Mouse (Mus musculus): Measurements from ENCODE around the gene Lsm10. TPM values are rescaled to one million over a fixed set of nuclear protein-coding genes. Genes with fewer than 3 reads are reported as not detected.

Lsm10 gene
- 46.7 and 48.0 TPM in 2 replicates for polyA plus RNA-seq (2015; fragmentation: Nextera tagmentation; extraction: Ambion mirVana)

- peak; percentile 99 for ATAC-seq (ENCODE audit: insufficient read depth, low FRiP score, low read depth)
- Histone ChIP-seq H3K36me3 (no peaks in the 10 kb centered on the region), H3K4me1 (peaks cover 13% of the 10 kb centered on the region; the same call in 1 of the 2 replicates)
Measured at GRCm38 (mm10) chr4:126096464-126097111, at the start of gene Lsm10. Gene Lsm10 (plus strand): TSS chr4:126096623.

GRCm38 (mm10) chr4:126046851-126047585 lies 49.4 kb upstream of the Lsm10 start, which contains the start of gene Mrps15:
Gene Mrps15 (plus strand): TSS chr4:126046925.
- Histone ChIP-seq H3K4me1 (peaks cover 11% of the 10 kb centered on the region), H3K9me3 (no peaks in the 10 kb centered on the region), H3K27ac (peak within 1 kb of the TSS; percentile 75), H3K27me3 (replicated peaks) (no peaks in the 10 kb centered on the region), H3K4me2 (peak within 1 kb of the TSS; percentile 96), H3K36me3 (peaks cover 15% of the 10 kb centered on the region; the same call in 1 of the 2 replicates), H3K4me3 (replicated peaks) (peak within 1 kb of the TSS; percentile 89), H3K9ac (peak within 1 kb of the TSS; percentile 59)
- under 1% methylated on average over 56 of the region's 56 CpGs for WGBS
- peak; percentile 93 for ATAC-seq (ENCODE audit: insufficient read depth, low FRiP score, low read depth)

More at GRCm38 (mm10) chr4:126096464-126097111, at the start of gene Lsm10:
- no peaks in the 10 kb centered on the region for H3K27me3 ChIP-seq (replicated peaks)
- H3K9ac ChIP-seq: peak within 1 kb of the TSS; percentile 56; the same call in 1 of the 2 replicates
- WGBS: 2% methylated on average over 37 of the region's 37 CpGs
- H3K4me3 ChIP-seq (replicated peaks): peak within 1 kb of the TSS; percentile 76
- peak within 1 kb of the TSS; percentile 66 for H3K4me2 ChIP-seq
- H3K9me3 ChIP-seq: no peaks in the 10 kb centered on the region
- H3K27ac ChIP-seq: peak within 1 kb of the TSS; percentile 77

- Histone ChIP-seq H3K4me3 (replicated peaks) (no peak overlapping the region), H3K4me2 (no peak overlapping the region), H3K9me3 (no peaks in the 10 kb centered on the region), H3K36me3 (peaks cover 28% of the 10 kb centered on the region), H3K4me1 (peaks cover 11% of the 10 kb centered on the region), H3K27me3 (replicated peaks) (no peaks in the 10 kb centered on the region), H3K27ac (no peak overlapping the region), H3K9ac (no peak overlapping the region)
- ATAC-seq (ENCODE audit: insufficient read depth, low FRiP score, low read depth): no peak
- 77% methylated on average over 7 of the region's 7 CpGs for WGBS
Measured at GRCm38 (mm10) chr4:126051617-126052016, 44.8 kb upstream of the Lsm10 start.

GRCm38 (mm10) chr4:126057207-126058133 lies 39.0 kb upstream of the Lsm10 start:
- peaks cover 13% of the 10 kb centered on the region for H3K36me3 ChIP-seq
- H3K9me3 ChIP-seq: no peaks in the 10 kb centered on the region
- H3K4me3 ChIP-seq (replicated peaks): peak overlapping the region; percentile 75
- H3K9ac ChIP-seq: peak overlapping the region; percentile 45; the same call in 1 of the 2 replicates
- H3K4me1 ChIP-seq: peaks cover 14% of the 10 kb centered on the region
- H3K27ac ChIP-seq: peak overlapping the region; percentile 36; the same call in 1 of the 2 replicates
- H3K27me3 ChIP-seq (replicated peaks): no peaks in the 10 kb centered on the region
- WGBS: 12% methylated on average over 19 of the region's 19 CpGs
- ATAC-seq (ENCODE audit: insufficient read depth, low FRiP score, low read depth): no peak
- peak overlapping the region; percentile 94 for H3K4me2 ChIP-seq

GRCm38 (mm10) chr4:126058134-126058996 lies 38.1 kb upstream of the Lsm10 start, which contains the start of gene Oscp1:
Gene Oscp1 (plus strand): TSS chr4:126058565.
- peak within 1 kb of the TSS; percentile 36; the same call in 1 of the 2 replicates for H3K27ac ChIP-seq
- under 1% methylated on average over 57 of the region's 57 CpGs for WGBS

GRCm38 (mm10) chr4:126058997-126059362 lies 37.4 kb upstream of the Lsm10 start:
- peaks cover 8% of the 10 kb centered on the region for H3K36me3 ChIP-seq
- no peak for ATAC-seq (ENCODE audit: insufficient read depth, low FRiP score, low read depth)
- peak overlapping the region; percentile 75 for H3K4me3 ChIP-seq (replicated peaks)
- peaks cover 14% of the 10 kb centered on the region for H3K4me1 ChIP-seq
- H3K27me3 ChIP-seq (replicated peaks): no peaks in the 10 kb centered on the region
- H3K4me2 ChIP-seq: peak overlapping the region; percentile 94
- no peak overlapping the region for H3K27ac ChIP-seq
- no peaks in the 10 kb centered on the region for H3K9me3 ChIP-seq
- WGBS: 41% methylated on average over 9 of the region's 9 CpGs
- H3K9ac ChIP-seq: peak overlapping the region; percentile 46

More at GRCm38 (mm10) chr4:126058134-126058996, 38.1 kb upstream of the Lsm10 start, which contains the start of gene Oscp1:
- Histone ChIP-seq H3K4me2 (peak within 1 kb of the TSS; percentile 94), H3K9ac (peak within 1 kb of the TSS; percentile 46), H3K4me3 (replicated peaks) (peak within 1 kb of the TSS; percentile 75), H3K36me3 (peaks cover 11% of the 10 kb centered on the region), H3K27me3 (replicated peaks) (no peaks in the 10 kb centered on the region), H3K9me3 (no peaks in the 10 kb centered on the region), H3K4me1 (peaks cover 14% of the 10 kb centered on the region)
- peak; percentile 98 for ATAC-seq (ENCODE audit: insufficient read depth, low FRiP score, low read depth)

- no peak overlapping the region for H3K9ac ChIP-seq
- no peak overlapping the region for H3K4me2 ChIP-seq
- H3K27me3 ChIP-seq (replicated peaks): no peaks in the 10 kb centered on the region
- H3K4me1 ChIP-seq: peaks cover 6% of the 10 kb centered on the region
- no peak overlapping the region for H3K27ac ChIP-seq
- WGBS: 56% methylated on average over 1 of the region's 1 CpGs
- H3K4me3 ChIP-seq (replicated peaks): no peak overlapping the region
- no peak for ATAC-seq (ENCODE audit: insufficient read depth, low FRiP score, low read depth)
- H3K9me3 ChIP-seq: no peaks in the 10 kb centered on the region
- H3K36me3 ChIP-seq: no peaks in the 10 kb centered on the region
Measured at GRCm38 (mm10) chr4:126062856-126063255, 33.6 kb upstream of the Lsm10 start.

- H3K9me3 ChIP-seq: no peaks in the 10 kb centered on the region
Measured at GRCm38 (mm10) chr4:126065241-126065640, 31.2 kb upstream of the Lsm10 start.

GRCm38 (mm10) chr4:126067401-126068077 lies 28.9 kb upstream of the Lsm10 start:
- H3K9me3 ChIP-seq: no peaks in the 10 kb centered on the region
- H3K4me1 ChIP-seq: no peaks in the 10 kb centered on the region
- H3K27ac ChIP-seq: no peak overlapping the region
- H3K4me3 ChIP-seq (replicated peaks): no peak overlapping the region
- H3K27me3 ChIP-seq (replicated peaks): no peaks in the 10 kb centered on the region
- H3K9ac ChIP-seq: no peak overlapping the region
- no peak overlapping the region for H3K4me2 ChIP-seq
- ATAC-seq (ENCODE audit: insufficient read depth, low FRiP score, low read depth): no peak
- WGBS: 65% methylated on average over 15 of the region's 15 CpGs
- no peaks in the 10 kb centered on the region for H3K36me3 ChIP-seq

More at GRCm38 (mm10) chr4:126065241-126065640, 31.2 kb upstream of the Lsm10 start:
- H3K9ac ChIP-seq: no peak overlapping the region
- no peak for ATAC-seq (ENCODE audit: insufficient read depth, low FRiP score, low read depth)
- H3K27me3 ChIP-seq (replicated peaks): no peaks in the 10 kb centered on the region
- no peak overlapping the region for H3K27ac ChIP-seq
- H3K4me2 ChIP-seq: no peak overlapping the region
- H3K36me3 ChIP-seq: no peaks in the 10 kb centered on the region
- WGBS: 85% methylated on average over 7 of the region's 7 CpGs
- no peak overlapping the region for H3K4me3 ChIP-seq (replicated peaks)
- H3K4me1 ChIP-seq: no peaks in the 10 kb centered on the region

- Histone ChIP-seq H3K36me3 (no peaks in the 10 kb centered on the region), H3K4me1 (no peaks in the 10 kb centered on the region), H3K9me3 (no peaks in the 10 kb centered on the region), H3K4me2 (no peak overlapping the region), H3K9ac (no peak overlapping the region), H3K27ac (no peak overlapping the region), H3K4me3 (replicated peaks) (no peak overlapping the region), H3K27me3 (replicated peaks) (no peaks in the 10 kb centered on the region)
- ATAC-seq (ENCODE audit: insufficient read depth, low FRiP score, low read depth): no peak
- 81% methylated on average over 6 of the region's 6 CpGs for WGBS
Measured at GRCm38 (mm10) chr4:126068842-126069241, 27.6 kb upstream of the Lsm10 start.
